Mouse (Mus musculus) urinary bladder, postnatal 36 days (tissue): Measurements from ENCODE around the gene St6galnac3.

ENCODE experiments used
- DNase-seq, 2 experiments: peaks; one replicate each; pipeline ENCODE4 v3.0.0; 2022; ENCODE audit warnings: low spot score in 2 of 2, mixed read lengths in 1 of 2

The St6galnac3 gene

DNA sequence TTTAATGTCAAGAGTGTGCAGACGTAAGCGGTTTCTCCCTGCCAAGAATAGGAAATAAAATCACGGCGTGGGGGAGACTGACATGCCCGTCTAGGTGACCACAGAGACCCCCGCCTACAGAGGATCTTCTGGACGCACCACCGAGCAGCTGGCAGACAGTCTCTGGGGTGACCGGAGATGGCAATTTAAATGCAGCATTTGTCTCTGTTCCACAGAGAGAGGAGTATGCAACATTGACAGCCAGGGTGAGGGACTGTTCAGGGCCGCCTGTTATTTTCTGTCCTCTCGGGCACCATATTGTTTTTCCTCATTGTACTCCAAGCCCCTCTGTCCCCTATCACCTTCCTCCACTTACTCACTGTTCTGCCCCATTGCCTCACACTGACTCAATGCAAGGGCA lies 555.2 kb downstream of the St6galnac3 start:
- no peak for DNase-seq

DNA sequence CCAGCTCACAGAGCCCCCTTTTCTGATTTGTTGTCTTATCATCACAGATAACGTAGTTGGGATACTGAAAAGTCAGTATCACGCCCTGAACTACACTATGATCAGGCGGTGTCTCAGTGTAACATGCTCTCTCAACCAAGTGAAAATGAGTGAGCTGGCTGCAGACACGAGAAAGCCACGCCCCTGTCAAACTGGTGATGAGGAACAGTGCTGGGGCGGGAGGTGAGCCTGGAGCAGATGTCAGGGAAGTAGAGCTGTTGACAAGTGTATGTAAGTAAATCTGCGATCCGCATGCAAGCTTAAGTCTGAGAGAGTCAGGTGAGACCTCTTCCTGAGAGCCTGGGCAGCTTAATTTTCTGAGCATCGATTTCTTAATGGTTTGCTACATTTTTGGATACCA lies 563.3 kb downstream of the St6galnac3 start:
- no peak for DNase-seq

DNA sequence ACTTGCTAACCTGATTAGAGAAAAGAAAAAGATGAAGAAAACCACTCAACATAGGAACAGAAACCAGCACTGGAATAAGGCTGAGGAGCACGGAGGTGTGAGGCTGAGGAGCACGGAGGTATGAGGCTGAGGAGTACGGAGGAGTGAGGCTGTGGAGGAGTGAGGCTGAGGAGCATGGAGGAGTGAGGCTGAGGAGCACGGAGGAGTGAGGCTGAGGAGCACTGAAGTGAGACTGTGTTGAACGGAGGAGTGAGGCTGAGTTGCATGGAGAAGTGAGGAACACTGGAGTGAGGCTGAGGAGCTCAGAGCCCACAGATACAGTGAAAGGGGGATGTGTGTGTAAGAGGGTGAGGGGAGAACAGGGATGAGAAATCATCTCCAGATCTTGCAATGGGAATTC lies 564.3 kb downstream of the St6galnac3 start:
- DNase-seq: no peak

DNA sequence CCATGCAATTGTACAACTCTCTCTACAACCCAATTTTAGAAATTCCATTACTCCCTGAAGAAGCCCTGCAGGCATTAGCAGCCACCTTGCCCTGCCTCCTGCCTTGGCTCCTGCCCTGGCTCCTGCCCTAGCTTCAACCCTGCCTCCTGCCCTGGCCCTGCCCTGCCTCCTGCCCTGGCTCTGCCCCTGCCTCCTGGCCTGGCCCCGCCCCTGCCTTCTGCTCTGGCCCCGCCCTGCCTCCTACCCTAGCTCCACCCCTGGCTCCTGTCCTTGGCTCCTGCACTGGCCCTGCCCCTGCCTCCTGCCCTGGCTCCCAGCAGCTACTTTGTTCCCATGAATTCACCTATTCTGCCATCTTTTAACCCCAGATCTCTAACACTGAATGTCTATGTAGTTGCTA lies 576.1 kb downstream of the St6galnac3 start:
- DNase-seq: peak in 1 of 2 experiments; percentile 10
